Mouse (Mus musculus): ENCODE data around the gene Smg6. TPM values are rescaled to one million over a fixed set of nuclear protein-coding genes. Genes with fewer than 3 reads are reported as not detected.

The Smg6 gene
- polyA plus RNA-seq, 1 experiment: 25.3 TPM

DNA sequence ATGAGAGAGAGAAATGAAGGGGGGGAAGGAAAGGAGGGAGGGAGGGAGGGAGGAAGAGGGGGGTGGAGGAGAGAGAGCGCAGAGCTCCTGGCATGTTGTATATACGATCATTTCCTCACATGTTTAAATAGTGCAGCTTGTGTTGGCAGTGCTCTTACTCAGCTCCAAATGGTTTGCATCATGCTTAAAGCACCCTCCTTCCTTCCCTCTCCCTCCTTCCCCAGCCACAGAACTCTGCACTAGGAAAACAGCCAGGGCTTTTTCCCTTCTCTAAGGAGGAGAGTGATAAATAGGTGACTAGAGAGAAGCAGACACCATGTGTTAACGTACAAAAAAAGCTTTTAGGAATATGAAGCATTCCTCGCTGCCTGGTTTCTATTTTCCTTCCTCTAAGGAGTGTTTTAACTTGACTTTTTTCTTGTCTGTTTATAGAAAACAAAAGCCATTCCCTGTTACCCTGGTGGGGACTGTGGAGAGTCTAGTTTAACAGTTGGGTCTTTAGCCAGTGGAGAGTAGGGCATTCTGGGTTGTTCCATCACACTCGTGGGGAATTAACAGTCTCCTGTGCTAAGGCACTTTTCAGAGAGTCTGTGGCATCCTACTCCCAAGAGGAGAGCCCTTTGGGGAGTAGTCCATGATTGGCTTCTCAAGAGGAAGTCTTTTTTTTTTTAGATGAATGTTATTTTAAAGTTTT is 128.7 kb downstream of the Smg6 start:
- H3K4me1 ChIP-seq (ENCODE audit: control insufficient read depth, insufficient read depth, low read length): no peaks in the 10 kb centered on the region

GRCm38 (mm10) chr11:75054878-75055214 is 129.2 kb downstream of the Smg6 start:
- Histone ChIP-seq H3K9ac (ENCODE audit: low read depth, poor library complexity, severe bottlenecking) (no peak overlapping the region), H3K27ac (ENCODE audit: insufficient read depth, low read length) (no peak overlapping the region), H3K36me3 (ENCODE audit: control insufficient read depth, insufficient read depth, low read length, poor library complexity, severe bottlenecking) (peaks cover 5% of the 10 kb centered on the region), H3K4me1 (ENCODE audit: control insufficient read depth, insufficient read depth, low read length) (no peaks in the 10 kb centered on the region), H3K9me3 (replicated peaks; ENCODE audit: control insufficient read depth, insufficient read depth, low read length, poor library complexity, severe bottlenecking) (no peaks in the 10 kb centered on the region), H3K4me3 (ENCODE audit: low read depth, low read length) (no peak overlapping the region), H3K27me3 (ENCODE audit: control insufficient read depth, insufficient read depth, low read length, poor library complexity, severe bottlenecking) (no peaks in the 10 kb centered on the region)
- TF ChIP-seq EP300 (IDR thresholded peaks at IDR 0.05; ENCODE audit: insufficient read depth, low read depth, low read length): no peak
- no peak for TF ChIP-seq POLR2A (IDR thresholded peaks at IDR 0.05; ENCODE audit: insufficient read depth, low read length)
- no peak for TF ChIP-seq CTCF (IDR thresholded peaks at IDR 0.05; ENCODE audit: low read depth, low read length)

More for the DNA sequence above, 128.7 kb downstream of the Smg6 start:
- Histone ChIP-seq H3K9ac (ENCODE audit: low read depth, poor library complexity, severe bottlenecking) (no peak overlapping the region), H3K9me3 (replicated peaks; ENCODE audit: control insufficient read depth, insufficient read depth, low read length, poor library complexity, severe bottlenecking) (no peaks in the 10 kb centered on the region), H3K36me3 (ENCODE audit: control insufficient read depth, insufficient read depth, low read length, poor library complexity, severe bottlenecking) (peaks cover 5% of the 10 kb centered on the region), H3K4me3 (ENCODE audit: low read depth, low read length) (no peak overlapping the region), H3K27ac (ENCODE audit: insufficient read depth, low read length) (no peak overlapping the region), H3K27me3 (ENCODE audit: control insufficient read depth, insufficient read depth, low read length, poor library complexity, severe bottlenecking) (no peaks in the 10 kb centered on the region)
- no peak for TF ChIP-seq POLR2A (IDR thresholded peaks at IDR 0.05; ENCODE audit: insufficient read depth, low read length)
- no peak for TF ChIP-seq EP300 (IDR thresholded peaks at IDR 0.05; ENCODE audit: insufficient read depth, low read depth, low read length)
- no peak for TF ChIP-seq CTCF (IDR thresholded peaks at IDR 0.05; ENCODE audit: low read depth, low read length)

- Histone ChIP-seq H3K9ac (ENCODE audit: low read depth, poor library complexity, severe bottlenecking) (no peak overlapping the region), H3K4me3 (ENCODE audit: low read depth, low read length) (no peak overlapping the region), H3K36me3 (ENCODE audit: control insufficient read depth, insufficient read depth, low read length, poor library complexity, severe bottlenecking) (no peaks in the 10 kb centered on the region), H3K9me3 (replicated peaks; ENCODE audit: control insufficient read depth, insufficient read depth, low read length, poor library complexity, severe bottlenecking) (no peaks in the 10 kb centered on the region), H3K27ac (ENCODE audit: insufficient read depth, low read length) (no peak overlapping the region), H3K27me3 (ENCODE audit: control insufficient read depth, insufficient read depth, low read length, poor library complexity, severe bottlenecking) (no peaks in the 10 kb centered on the region), H3K4me1 (ENCODE audit: control insufficient read depth, insufficient read depth, low read length) (no peaks in the 10 kb centered on the region)
- no peak for TF ChIP-seq EP300 (IDR thresholded peaks at IDR 0.05; ENCODE audit: insufficient read depth, low read depth, low read length)
- TF ChIP-seq CTCF (IDR thresholded peaks at IDR 0.05; ENCODE audit: low read depth, low read length): no peak
- no peak for TF ChIP-seq POLR2A (IDR thresholded peaks at IDR 0.05; ENCODE audit: insufficient read depth, low read length)
Observed at GRCm38 (mm10) chr11:75062650-75063049, 137.0 kb downstream of the Smg6 start.

DNA sequence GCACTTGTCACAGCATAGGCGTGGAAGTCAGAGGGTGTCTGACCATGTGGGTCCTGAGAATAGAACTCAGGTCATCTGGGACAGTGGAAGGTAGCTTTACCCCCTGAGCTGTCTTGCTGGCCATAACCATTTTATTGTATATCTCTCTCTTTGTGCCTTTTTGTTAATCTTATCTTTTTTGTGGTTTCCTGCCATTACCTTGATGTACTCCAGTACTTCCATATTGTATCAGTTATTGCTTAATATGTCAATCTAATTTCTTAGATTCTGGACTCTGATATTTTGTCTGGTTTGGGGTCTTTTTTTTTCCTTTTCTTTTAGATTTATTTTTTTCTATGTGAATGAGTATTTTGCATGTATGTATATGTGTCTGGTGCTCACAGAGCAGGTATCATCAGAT is 138.6 kb downstream of the Smg6 start:
- H3K27ac ChIP-seq (ENCODE audit: insufficient read depth, low read length): no peak overlapping the region

DNA sequence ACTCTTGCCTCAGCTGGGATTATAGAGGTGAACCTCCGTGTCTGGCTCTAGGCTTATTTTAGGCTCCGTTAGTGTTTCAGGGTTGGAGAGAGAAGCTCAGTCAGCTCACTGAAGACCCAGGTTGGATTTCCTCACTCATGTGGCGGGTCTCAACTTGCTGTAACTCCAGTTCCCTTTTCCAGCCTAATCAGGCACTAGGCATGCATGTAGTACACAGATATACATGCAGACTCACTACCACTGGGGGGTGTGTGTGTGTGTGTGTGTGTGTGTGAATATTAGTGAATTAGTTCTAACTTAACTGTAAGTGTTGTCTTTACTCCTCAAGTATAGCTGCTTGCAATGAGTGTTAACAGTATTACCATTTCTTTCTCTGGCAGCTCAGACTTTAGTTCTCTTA is 145.7 kb downstream of the Smg6 start:
- H3K4me3 ChIP-seq (ENCODE audit: low read depth, low read length): no peak overlapping the region

More for the DNA sequence above, 138.6 kb downstream of the Smg6 start:
- no peak overlapping the region for H3K9ac ChIP-seq (ENCODE audit: low read depth, poor library complexity, severe bottlenecking)
- TF ChIP-seq POLR2A (IDR thresholded peaks at IDR 0.05; ENCODE audit: insufficient read depth, low read length) (no peak), EP300 (IDR thresholded peaks at IDR 0.05; ENCODE audit: insufficient read depth, low read depth, low read length) (no peak), CTCF (IDR thresholded peaks at IDR 0.05; ENCODE audit: low read depth, low read length) (no peak)
- H3K27me3 ChIP-seq (ENCODE audit: control insufficient read depth, insufficient read depth, low read length, poor library complexity, severe bottlenecking): no peaks in the 10 kb centered on the region
- H3K4me3 ChIP-seq (ENCODE audit: low read depth, low read length): no peak overlapping the region
- H3K36me3 ChIP-seq (ENCODE audit: control insufficient read depth, insufficient read depth, low read length, poor library complexity, severe bottlenecking): no peaks in the 10 kb centered on the region
- no peaks in the 10 kb centered on the region for H3K9me3 ChIP-seq (replicated peaks; ENCODE audit: control insufficient read depth, insufficient read depth, low read length, poor library complexity, severe bottlenecking)
- no peaks in the 10 kb centered on the region for H3K4me1 ChIP-seq (ENCODE audit: control insufficient read depth, insufficient read depth, low read length)

DNA sequence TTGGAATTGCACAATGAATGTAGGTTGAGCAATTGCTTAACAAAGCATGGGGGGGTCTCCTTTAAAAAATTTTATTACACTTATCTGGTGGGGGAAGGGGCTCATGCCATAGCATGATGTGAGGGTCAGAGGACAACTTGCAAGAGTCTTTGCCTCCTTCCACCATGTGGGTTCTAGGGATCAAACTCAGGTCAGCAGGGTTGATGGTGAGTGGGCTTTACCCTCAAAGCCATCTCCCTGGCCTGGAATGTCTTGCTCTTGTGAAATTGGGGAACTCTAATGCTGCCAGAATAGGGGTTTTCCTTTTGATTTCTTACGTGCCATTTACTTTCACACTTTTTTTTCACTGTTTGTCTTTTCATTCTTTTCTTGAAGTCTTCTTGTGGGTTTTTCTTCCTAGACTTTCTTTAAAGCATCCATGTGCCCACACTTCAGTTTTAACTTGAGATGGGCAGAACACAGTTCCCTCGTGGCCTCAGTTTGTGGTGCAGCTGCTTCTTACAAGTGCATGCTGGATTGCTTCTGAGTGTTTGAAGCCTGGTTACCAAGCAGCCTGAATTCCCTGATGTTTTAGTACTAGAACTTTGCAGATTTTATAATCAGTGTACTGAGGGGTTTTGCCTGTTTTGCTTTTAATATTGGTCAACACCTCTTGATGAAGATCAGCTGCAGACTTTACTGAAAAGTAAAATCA is 147.5 kb downstream of the Smg6 start:
- H3K9ac ChIP-seq (ENCODE audit: low read depth, poor library complexity, severe bottlenecking): no peak overlapping the region
- H3K27ac ChIP-seq (ENCODE audit: insufficient read depth, low read length): no peak overlapping the region
- H3K4me1 ChIP-seq (ENCODE audit: control insufficient read depth, insufficient read depth, low read length): no peaks in the 10 kb centered on the region
- no peaks in the 10 kb centered on the region for H3K27me3 ChIP-seq (ENCODE audit: control insufficient read depth, insufficient read depth, low read length, poor library complexity, severe bottlenecking)
- no peaks in the 10 kb centered on the region for H3K36me3 ChIP-seq (ENCODE audit: control insufficient read depth, insufficient read depth, low read length, poor library complexity, severe bottlenecking)
- no peak overlapping the region for H3K4me3 ChIP-seq (ENCODE audit: low read depth, low read length)
- TF ChIP-seq POLR2A (IDR thresholded peaks at IDR 0.05; ENCODE audit: insufficient read depth, low read length) (no peak), CTCF (IDR thresholded peaks at IDR 0.05; ENCODE audit: low read depth, low read length) (no peak), EP300 (IDR thresholded peaks at IDR 0.05; ENCODE audit: insufficient read depth, low read depth, low read length) (no peak)
- H3K9me3 ChIP-seq (replicated peaks; ENCODE audit: control insufficient read depth, insufficient read depth, low read length, poor library complexity, severe bottlenecking): no peaks in the 10 kb centered on the region

More for the DNA sequence above, 145.7 kb downstream of the Smg6 start:
- Histone ChIP-seq H3K36me3 (ENCODE audit: control insufficient read depth, insufficient read depth, low read length, poor library complexity, severe bottlenecking) (no peaks in the 10 kb centered on the region), H3K9ac (ENCODE audit: low read depth, poor library complexity, severe bottlenecking) (peak overlapping the region; percentile 67), H3K27me3 (ENCODE audit: control insufficient read depth, insufficient read depth, low read length, poor library complexity, severe bottlenecking) (no peaks in the 10 kb centered on the region), H3K9me3 (replicated peaks; ENCODE audit: control insufficient read depth, insufficient read depth, low read length, poor library complexity, severe bottlenecking) (no peaks in the 10 kb centered on the region), H3K4me1 (ENCODE audit: control insufficient read depth, insufficient read depth, low read length) (no peaks in the 10 kb centered on the region), H3K27ac (ENCODE audit: insufficient read depth, low read length) (no peak overlapping the region)
- TF ChIP-seq CTCF (IDR thresholded peaks at IDR 0.05; ENCODE audit: low read depth, low read length) (no peak), EP300 (IDR thresholded peaks at IDR 0.05; ENCODE audit: insufficient read depth, low read depth, low read length) (no peak), POLR2A (IDR thresholded peaks at IDR 0.05; ENCODE audit: insufficient read depth, low read length) (no peak)

Data from ES-Bruce4 (cell line).